Mouse (Mus musculus) small intestine, adult 2 months (tissue): ENCODE measurements around the gene Mt3. TPM values are rescaled to one million over a fixed set of nuclear protein-coding genes. Genes with fewer than 3 reads are reported as not detected.
A peak's percentile ranks its signal among the peaks of the same experiment; 100 is the strongest.

Source experiments
- H3K27ac ChIP-seq: fragments of 200-500 bp; 2 replicates; pipeline ENCODE4 v1.5.1; 2012; ENCODE audit warnings: low read depth, low read length, control low read depth, inconsistent platforms; ENCODE audit not compliant: insufficient read depth
- H3K27me3 ChIP-seq: fragments of 200-500 bp; 2 replicates; pipeline ENCODE4 v1.6.1; 2012; ENCODE audit warnings: mild to moderate bottlenecking, moderate library complexity, low read length, inconsistent platforms; ENCODE audit not compliant: control insufficient read depth, insufficient read depth
- H3K36me3 ChIP-seq: fragments of 200-500 bp; 2 replicates; pipeline ENCODE4 v1.6.1; 2012; ENCODE audit warnings: mild to moderate bottlenecking, low read length, control low read depth, inconsistent platforms; ENCODE audit not compliant: control insufficient read depth, insufficient read depth
- H3K4me1 ChIP-seq: fragments of 200-500 bp; 2 replicates; pipeline ENCODE4 v1.6.1; 2012; ENCODE audit warnings: low read length, inconsistent platforms, mixed read lengths; ENCODE audit not compliant: control insufficient read depth, insufficient read depth, insufficient read length
- H3K4me3 ChIP-seq: fragments of 200-500 bp; 2 replicates; pipeline ENCODE4 v1.5.1; 2012; ENCODE audit warnings: low read depth, mild to moderate bottlenecking, control low read depth, inconsistent platforms, low read length, moderate library complexity
- CTCF ChIP-seq: fragments of 200-500 bp; IDR thresholded peaks from 2 replicates; pipeline ENCODE4 v1.5.1; 2012; ENCODE audit warnings: low read depth, mild to moderate bottlenecking, control low read depth, inconsistent platforms, low read length, moderate library complexity, mixed read lengths; ENCODE audit not compliant: insufficient replicate concordance, insufficient read length; ENCODE audit errors: extremely low read depth
- POLR2A ChIP-seq: fragments of 200-500 bp; IDR thresholded peaks from 2 replicates; pipeline ENCODE4 v1.6.1; 2012; ENCODE audit warnings: low read depth, mild to moderate bottlenecking, control low read depth, inconsistent platforms, low read length, moderate library complexity
- whole genome bisulfite sequencing: fragments of 180-500 bp; shearing (Covaris S2); methylation state at CpG from one replicate; pipeline ENCODE4 v1.1.7; 2018; 5-methylcytosine and 5-hydroxymethylcytosine counted together
- polyA plus RNA-seq: library from polyadenylated mRNA; depleted of rRNA; stranded (reverse); fragments of >200 nt; gene quantifications from 2 replicates; pipeline ENCODE4 v1.2.3, GENCODE M21; 2012

The Mt3 gene
- polyA plus RNA-seq, 1 experiment: 2.8 TPM

DNA sequence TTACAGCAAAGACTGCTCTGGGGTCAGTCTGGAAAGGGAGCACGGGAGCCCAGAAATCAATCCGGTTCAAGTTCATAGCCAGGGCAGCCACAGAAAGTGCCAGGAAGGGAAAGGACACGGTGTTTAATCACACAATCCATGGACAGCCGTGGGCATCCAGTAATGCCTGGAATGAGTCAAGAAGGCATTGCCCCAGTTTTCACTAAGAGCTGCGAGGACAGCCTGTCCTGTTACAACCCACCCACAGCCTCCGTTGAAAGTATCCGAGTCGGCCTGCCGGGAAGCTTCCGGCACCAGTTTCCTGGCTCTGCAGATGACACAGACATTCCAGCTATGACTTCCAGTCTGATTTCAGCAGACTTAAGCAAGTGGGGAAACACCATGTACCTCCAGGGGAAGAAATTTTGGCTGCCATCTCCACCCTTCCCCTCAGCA, 18.9 kb downstream of the Mt3 start:
- H3K27me3 ChIP-seq: peaks cover 5% of the 10 kb centered on the region; the same call in 1 of the 2 replicates
- H3K4me1 ChIP-seq: peaks cover 14% of the 10 kb centered on the region
- no peak overlapping the region for H3K27ac ChIP-seq
- peak overlapping the region; percentile 67; the same call in 1 of the 2 replicates for H3K4me3 ChIP-seq
- H3K36me3 ChIP-seq: no peaks in the 10 kb centered on the region
- no peak for TF ChIP-seq CTCF
- no peak for TF ChIP-seq POLR2A
- 63% methylated on average over 10 of the region's 10 CpGs for WGBS

DNA sequence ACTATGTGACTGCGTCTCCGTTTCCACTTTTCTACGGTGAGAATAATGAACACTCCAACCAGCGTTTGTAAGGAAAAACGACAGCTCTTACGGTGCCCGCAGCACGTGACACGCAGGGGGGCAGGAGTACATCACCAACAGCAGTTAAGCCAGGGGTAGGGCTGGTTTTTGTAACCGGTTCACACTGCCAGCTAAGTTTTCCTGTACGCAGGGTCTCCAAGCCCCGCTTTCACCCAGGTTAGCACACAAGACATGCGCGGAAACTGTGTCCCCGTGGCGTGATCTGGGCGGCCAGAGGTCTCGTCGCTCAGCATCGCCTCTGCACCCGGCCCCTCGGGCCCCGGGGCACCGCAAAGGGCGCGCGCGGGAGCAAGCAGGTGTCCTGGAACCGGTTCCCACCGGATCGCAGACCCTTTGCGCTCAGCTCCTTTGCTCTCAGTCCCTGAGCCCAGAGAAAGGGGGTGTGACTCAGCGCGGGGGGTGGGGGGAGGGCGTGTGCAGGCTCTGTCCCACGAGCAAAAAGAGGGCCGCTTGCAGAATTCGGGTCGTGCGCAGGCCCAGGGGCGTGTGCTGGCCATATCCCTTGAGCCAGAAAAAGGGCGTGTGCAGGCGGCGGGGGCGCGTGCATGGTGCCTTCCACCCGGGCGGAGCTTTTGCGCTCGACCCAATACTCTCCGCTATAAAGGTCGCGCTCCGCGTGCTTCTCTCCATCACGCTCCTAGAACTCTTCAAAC, 19.8 kb downstream of the Mt3 start, which contains the start of gene Mt2:
TSS of gene Mt2 (plus strand) at position 590 of the 734 bp plus-strand sequence.
- H3K4me1 ChIP-seq: peaks cover 14% of the 10 kb centered on the region
- TF ChIP-seq POLR2A (no peak), CTCF (no peak)
- H3K4me3 ChIP-seq: peak within 1 kb of the TSS; percentile 67
- WGBS: 1% methylated on average over 56 of the region's 56 CpGs
- H3K36me3 ChIP-seq: no peaks in the 10 kb centered on the region
- H3K27ac ChIP-seq: peak within 1 kb of the TSS; percentile 37; the same call in 1 of the 2 replicates
- peaks cover 5% of the 10 kb centered on the region; the same call in 1 of the 2 replicates for H3K27me3 ChIP-seq

DNA sequence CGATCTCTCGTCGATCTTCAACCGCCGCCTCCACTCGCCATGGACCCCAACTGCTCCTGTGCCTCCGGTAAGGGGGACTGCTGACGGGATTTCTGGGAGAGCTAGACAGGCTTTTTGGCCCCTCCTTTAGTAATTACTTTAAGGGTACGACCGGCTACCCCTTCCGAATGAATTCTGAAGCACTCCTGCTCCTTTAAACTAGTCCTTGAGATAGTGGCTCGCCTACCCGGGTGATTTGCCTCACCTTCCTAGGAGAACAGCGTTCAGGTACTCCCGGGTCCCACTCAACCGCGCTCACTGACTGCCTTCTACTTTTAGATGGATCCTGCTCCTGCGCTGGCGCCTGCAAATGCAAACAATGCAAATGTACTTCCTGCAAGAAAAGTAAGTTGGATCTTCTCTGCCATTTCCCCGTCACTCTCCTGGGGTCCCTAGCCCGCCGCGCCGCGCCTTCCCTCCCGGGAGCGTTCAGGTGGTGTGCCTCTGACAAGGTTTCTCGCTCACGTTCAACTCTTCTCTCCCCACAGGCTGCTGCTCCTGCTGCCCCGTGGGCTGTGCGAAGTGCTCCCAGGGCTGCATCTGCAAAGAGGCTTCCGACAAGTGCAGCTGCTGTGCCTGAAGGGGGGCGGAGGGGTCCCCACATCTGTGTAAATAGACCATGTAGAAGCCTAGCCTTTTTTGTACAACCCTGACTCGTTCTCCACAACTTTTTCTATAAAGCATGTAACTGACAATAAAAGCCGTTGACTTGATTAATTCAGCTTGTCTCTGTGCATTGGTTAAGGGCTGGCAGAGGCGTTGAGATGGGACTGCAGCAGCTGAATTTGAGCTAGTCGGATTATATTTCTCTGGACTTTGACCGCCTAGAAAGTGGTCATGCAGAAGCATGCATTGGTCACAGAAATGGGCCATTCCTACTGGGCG, 20.7 kb downstream of the Mt3 start:
- Histone ChIP-seq H3K27ac (peak overlapping the region; percentile 37; the same call in 1 of the 2 replicates), H3K27me3 (peaks cover 5% of the 10 kb centered on the region; the same call in 1 of the 2 replicates), H3K4me3 (peak overlapping the region; percentile 67), H3K4me1 (peaks cover 14% of the 10 kb centered on the region), H3K36me3 (no peaks in the 10 kb centered on the region)
- 2% methylated on average over 39 of the region's 39 CpGs for WGBS
- TF ChIP-seq POLR2A: no peak
- no peak for TF ChIP-seq CTCF

DNA sequence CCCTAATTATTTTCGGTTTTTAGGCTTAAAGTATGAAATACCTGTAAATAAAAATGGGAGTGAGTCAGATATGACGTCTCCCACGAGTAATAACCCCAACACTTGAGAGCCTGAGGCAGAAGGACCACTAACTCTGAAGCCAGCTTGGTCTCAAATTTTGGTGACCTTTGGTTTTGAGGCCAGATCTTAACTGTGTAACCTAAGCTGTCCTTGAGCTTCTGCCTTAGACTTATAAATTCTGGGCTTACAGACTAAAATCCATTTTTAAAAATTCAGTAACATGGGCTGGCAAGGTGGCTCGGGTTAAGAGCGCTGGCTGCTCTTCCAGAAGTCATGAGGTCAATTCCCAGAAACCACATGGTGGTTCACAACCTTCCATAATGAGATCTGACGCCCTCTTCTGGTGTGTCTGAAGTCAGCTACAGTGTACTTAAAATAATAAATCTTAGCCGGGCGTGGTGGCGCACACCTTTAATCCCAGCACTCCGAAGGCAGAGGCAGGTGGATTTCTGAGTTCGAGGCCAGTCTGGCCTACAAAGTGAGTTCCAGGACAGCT, 21.5 kb downstream of the Mt3 start:
- H3K27ac ChIP-seq: no peak overlapping the region
- no peaks in the 10 kb centered on the region for H3K36me3 ChIP-seq
- H3K4me1 ChIP-seq: peaks cover 14% of the 10 kb centered on the region
- no peak overlapping the region for H3K4me3 ChIP-seq
- H3K27me3 ChIP-seq: peaks cover 5% of the 10 kb centered on the region; the same call in 1 of the 2 replicates
- WGBS: 50% methylated on average over 11 of the region's 11 CpGs
- no peak for TF ChIP-seq POLR2A
- TF ChIP-seq CTCF: no peak

DNA sequence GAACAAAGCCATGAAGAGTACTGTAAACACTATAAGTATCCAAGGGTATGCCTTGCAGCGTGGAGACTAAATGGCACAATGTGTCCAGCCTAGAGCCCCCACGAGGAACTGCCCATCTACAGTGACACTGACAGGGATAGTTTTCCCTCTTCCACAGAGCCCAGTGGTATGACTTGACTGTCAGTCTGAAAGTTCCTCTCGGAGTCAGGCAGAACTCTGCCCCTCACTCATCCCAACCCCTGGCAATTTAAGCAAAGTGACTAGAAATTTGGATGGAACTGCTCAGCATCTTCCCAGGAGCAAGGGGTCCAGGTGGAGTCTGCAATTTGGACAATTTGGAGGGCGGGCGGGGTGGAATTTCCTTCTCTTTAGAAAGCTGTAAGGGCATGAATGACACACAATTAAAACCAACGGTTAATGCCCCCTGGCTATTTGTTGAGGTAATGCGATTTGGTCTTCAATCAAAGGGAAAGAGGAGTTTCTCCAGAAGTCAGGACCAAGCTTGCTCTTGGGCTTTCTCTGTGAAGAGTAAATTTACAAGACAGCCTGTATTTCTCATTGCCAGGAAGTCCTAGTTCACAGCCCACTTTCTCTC, 22.3 kb downstream of the Mt3 start:
- 54% methylated on average over 7 of the region's 7 CpGs for WGBS
- H3K36me3 ChIP-seq: no peaks in the 10 kb centered on the region
- peaks cover 5% of the 10 kb centered on the region; the same call in 1 of the 2 replicates for H3K27me3 ChIP-seq
- H3K4me1 ChIP-seq: peaks cover 14% of the 10 kb centered on the region
- no peak overlapping the region for H3K4me3 ChIP-seq
- H3K27ac ChIP-seq: no peak overlapping the region
- no peak for TF ChIP-seq POLR2A

DNA sequence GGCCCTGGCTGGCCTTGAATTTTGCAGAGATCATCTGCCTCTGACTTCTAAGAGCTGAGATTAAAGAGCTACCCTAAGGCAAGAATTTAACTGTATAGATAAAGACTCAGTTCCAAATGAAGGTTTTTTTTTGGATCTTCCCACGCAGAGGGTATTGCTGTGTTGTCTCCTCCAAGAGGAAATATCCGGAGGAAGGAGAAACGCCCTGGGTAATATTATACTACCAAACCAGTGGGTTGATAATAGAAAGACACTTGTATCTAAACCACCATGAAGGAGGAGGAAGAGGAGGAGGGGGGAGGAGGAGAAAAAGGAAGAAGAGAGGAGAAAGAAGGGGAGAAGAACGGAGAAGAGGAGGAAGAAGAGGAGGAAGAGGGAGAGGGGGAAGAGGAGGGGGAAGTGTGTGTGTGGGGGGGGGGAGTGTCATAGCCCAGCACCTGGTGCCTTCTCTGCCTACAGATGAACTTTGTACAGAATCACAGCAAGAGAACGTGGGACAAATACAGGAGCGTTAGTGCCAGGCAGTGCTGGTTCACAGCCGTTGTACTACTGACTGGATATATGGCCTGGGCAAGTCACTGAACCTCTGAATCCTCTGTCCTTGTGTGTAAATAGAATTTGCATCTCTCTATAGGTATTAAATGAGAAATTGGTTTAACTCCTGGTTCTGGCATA, 25.4 kb downstream of the Mt3 start:
- TF ChIP-seq POLR2A (no peak), CTCF (no peak)
- H3K27ac ChIP-seq: peak overlapping the region; percentile 71
- 22% methylated on average over 7 of the region's 7 CpGs for WGBS

More for the DNA sequence above, 25.4 kb downstream of the Mt3 start:
- Histone ChIP-seq H3K36me3 (no peaks in the 10 kb centered on the region), H3K4me3 (no peak overlapping the region), H3K4me1 (peaks cover 11% of the 10 kb centered on the region), H3K27me3 (peaks cover 2% of the 10 kb centered on the region; the same call in 1 of the 2 replicates)
